Mouse (Mus musculus) mouse embryonic stem cell (cell line): ENCODE measurements around the gene Oaf.

Experiments
- in situ Hi-C, 2 experiments: fragments of 300-500 bp; cut with MboI; formaldehyde crosslinking; loops; 1 replicate in 1 of 2; 3 replicates in 1 of 2; pipeline ENCODE4 v1.14.3; 2019 to 2020; ENCODE audit warnings: low sequenced_read_pairs in 2 of 2, low pct_unique_long_range_greater_than_20kb in 1 of 2, mixed read lengths in 1 of 2; ENCODE audit not compliant: unreplicated experiment in 1 of 2

Oaf gene

GRCm38 (mm10) chr9:43188309-43189020 lies 51.2 kb downstream of the Oaf start:
- in situ Hi-C loops: no loop called here

DNA sequence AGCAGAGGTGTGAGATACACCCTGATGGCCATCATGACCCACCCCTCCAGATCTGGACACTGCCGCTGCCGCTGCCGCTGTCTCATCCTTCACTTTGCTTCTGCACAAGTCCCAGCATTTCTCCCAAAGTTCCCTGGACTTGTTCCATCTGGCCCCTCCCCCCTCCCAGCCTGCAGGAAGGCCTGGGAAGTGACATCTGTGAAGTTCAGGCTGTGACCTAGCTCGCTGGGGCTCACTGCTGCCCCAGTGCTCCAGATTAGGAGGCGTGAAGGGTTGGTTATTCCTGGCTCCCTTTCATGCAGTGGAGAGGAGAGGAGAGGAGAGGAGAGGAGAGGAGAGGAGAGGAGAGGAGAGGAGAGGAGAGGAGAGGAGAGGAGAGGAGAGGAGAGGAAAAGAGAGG lies 60.1 kb downstream of the Oaf start:
- in situ Hi-C loops: no loop called here

DNA sequence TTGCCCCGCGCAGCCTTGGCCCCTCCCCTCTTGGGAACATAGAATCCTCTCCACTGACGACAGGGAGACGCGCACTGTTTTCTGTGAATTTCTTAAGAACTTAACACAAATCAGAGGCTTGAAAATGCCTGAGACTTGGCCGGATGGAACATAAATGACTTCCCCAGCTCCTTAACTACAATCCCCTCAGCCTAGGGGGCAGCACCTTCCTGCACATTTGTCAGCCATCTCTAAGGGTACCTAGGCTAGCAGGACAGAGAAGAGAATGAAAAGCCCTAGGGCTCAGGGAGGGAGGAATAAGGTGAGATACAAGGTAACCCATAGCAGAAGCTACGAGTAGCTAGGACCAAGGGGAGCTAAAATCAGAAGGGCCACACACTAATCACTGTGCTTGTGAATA lies 61.5 kb downstream of the Oaf start:
- in situ Hi-C loops: no loop called here
